Mouse (Mus musculus) C3H10T1/2 (cell line): ENCODE measurements around the gene Tmigd3. TPM values are rescaled to one million over a fixed set of nuclear protein-coding genes. Genes with fewer than 3 reads are reported as not detected.

Source experiments
- polyA plus RNA-seq, 2 experiments: library from polyadenylated mRNA; unstranded; fragments of >200 nt; fragmentation: generic; extraction: Trizol; gene quantifications; one replicate each; pipeline ENCODE4 v1.2.1; 2012; ENCODE audit warnings: missing spikeins in 2 of 2

Tmigd3 gene
- under 1 TPM in 1 of 2 experiments, not detected in 1; 0.19 TPM for polyA plus RNA-seq

DNA sequence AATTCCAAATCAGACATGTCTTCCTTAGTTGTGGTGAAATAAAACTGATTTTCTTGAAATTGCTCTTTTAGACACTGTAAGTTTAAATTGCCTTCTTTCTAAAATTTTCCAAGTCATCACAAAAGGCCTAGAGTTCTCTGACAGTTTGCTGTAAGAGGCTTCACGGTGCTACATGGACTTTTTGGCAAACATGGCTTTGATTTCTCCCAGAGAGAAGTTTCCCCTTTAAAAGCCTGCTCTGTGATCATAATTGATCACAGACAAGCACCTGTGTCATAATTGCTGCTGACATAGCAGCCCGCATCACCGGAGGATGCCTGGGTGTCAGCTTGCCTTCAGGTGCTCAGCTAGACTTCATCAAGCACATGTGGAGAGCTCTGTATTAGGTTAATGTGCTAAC is at the start of gene Tmigd3, which contains the start of gene Adora3:
Gene Tmigd3 (plus strand): TSS at position 346 of the 400 bp plus-strand sequence.
Gene Adora3 (plus strand): TSS at position 301 of the 400 bp plus-strand sequence.

GRCm38 (mm10) chr3:105932240-105933071 is 61.8 kb downstream of the Tmigd3 start, which contains the start of gene I830077J02Rik:
Gene I830077J02Rik, minus strand, starts transcription at chr3:105932664.

DNA sequence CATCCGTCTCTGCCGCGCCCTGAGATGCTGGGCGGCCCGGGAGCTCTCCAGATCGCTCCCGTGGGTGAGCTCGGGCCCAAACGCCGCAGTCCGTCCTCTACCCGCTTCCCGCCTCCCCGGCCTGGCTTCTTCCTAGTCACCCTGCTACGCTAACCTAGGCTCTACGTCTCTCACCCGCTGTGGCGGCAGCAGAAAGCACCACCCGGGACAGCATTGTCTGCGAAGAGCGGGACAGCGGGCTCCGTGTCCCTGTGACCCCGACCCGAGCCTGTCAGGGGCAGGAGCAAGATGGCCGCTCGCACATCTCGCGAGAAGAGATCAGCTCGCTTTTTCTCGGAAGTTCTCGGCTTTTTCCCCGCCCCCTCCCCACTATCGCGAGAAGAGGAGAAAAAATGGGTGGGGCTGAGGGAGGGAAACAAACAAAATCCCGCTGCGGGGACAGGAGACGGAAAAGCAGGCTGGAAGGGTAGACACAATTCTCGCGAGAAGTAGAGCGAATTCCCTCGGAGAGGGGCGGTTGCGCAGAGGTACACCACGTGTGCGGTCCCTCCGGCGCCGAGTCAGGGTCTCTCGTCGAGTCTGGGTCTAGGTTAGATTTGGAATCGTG is 88.4 kb downstream of the Tmigd3 start, which contains the start of gene Wdr77:
Gene Wdr77 (plus strand): TSS at position 396 of the 607 bp plus-strand sequence.

GRCm38 (mm10) chr3:105959999-105960398 is 89.3 kb downstream of the Tmigd3 start, which contains the start of gene Atp5f1:
Gene Atp5f1, minus strand, starts transcription at chr3:105960099.

DNA sequence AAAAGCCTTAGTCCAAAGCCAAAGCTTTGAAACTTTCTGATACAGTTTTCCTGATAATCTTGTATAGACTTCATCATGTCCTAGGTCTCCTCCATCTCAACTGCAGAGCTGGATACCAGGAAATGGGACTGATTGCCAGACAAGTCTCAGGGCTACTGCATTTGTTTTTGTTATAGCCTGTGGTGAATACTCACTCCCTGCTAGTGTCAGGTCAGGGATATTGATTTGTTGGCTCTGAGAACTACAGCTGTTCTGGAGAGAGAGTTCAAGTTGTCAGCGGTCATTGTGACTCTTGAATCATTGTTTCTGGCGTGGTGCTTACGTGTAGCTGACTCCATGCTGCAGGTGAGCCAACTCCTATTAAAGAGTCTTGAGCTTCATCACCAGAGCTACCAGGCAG is 102.7 kb downstream of the Tmigd3 start, which contains the start of gene Ovgp1:
Gene Ovgp1 (plus strand): TSS at position 301 of the 400 bp plus-strand sequence.

Other genes starting within 250 kb of the Tmigd3 start
- gene Ddx20, start 183.3 kb upstream of the Tmigd3 start, polyA plus RNA-seq: 1 to 10 TPM; 1.5 to 6.4 TPM
- 10 to 100 TPM in 1 of 2 experiments, 1 to 10 TPM in 1; 3.3 to 12.1 TPM for gene Inka2, start 166.3 kb upstream of the Tmigd3 start, polyA plus RNA-seq
- 10 to 100 TPM in 1 of 2 experiments, 1 to 10 TPM in 1; 1.7 to 10.2 TPM for gene Rap1a, start 69.6 kb upstream of the Tmigd3 start, polyA plus RNA-seq
- gene Adora3, start within 50 bp of the Tmigd3 start, polyA plus RNA-seq: not detected
- gene I830077J02Rik, start 61.8 kb downstream of the Tmigd3 start, polyA plus RNA-seq: not detected
- gene Wdr77, start 88.5 kb downstream of the Tmigd3 start, polyA plus RNA-seq: 10 to 100 TPM; 19.0 to 20.8 TPM
- 100 to 1,000 TPM in 1 of 2 experiments, 10 to 100 TPM in 1; 33.4 to 139 TPM for gene Atp5f1, start 89.2 kb downstream of the Tmigd3 start, polyA plus RNA-seq
- gene Ovgp1, start 102.8 kb downstream of the Tmigd3 start, polyA plus RNA-seq: under 1 TPM; 0.01 to 0.57 TPM
- gene Pifo, start 143.7 kb downstream of the Tmigd3 start, polyA plus RNA-seq: not detected
- gene Chil5, start 161.9 kb downstream of the Tmigd3 start, polyA plus RNA-seq: not detected
- not detected for gene Chia1, start 242.3 kb downstream of the Tmigd3 start, polyA plus RNA-seq